Mouse (Mus musculus) gastrocnemius, adult 18-20 months (tissue): ENCODE results near the gene Ppp1r17. TPM values are rescaled to one million over a fixed set of nuclear protein-coding genes. Genes with fewer than 3 reads are reported as not detected.

Experiments
- DNase-seq: peaks from one replicate; pipeline ENCODE4 v3.0.0; 2021; ENCODE audit warnings: low spot score
- long read RNA-seq, 2 experiments: library from polyadenylated mRNA; stranded (forward); transcript quantifications; one replicate each; pipeline ENCODE4 v2.0.0; 2021
- total RNA-seq, 2 experiments: library from RNA; stranded (reverse); gene quantifications; 2 replicates each; pipeline ENCODE4 v1.2.3; 2021

The Ppp1r17 gene
- not detected for total RNA-seq
- long read RNA-seq, experiment 1, result 0 reads
- long read RNA-seq, experiment 2, result 0 reads

DNA sequence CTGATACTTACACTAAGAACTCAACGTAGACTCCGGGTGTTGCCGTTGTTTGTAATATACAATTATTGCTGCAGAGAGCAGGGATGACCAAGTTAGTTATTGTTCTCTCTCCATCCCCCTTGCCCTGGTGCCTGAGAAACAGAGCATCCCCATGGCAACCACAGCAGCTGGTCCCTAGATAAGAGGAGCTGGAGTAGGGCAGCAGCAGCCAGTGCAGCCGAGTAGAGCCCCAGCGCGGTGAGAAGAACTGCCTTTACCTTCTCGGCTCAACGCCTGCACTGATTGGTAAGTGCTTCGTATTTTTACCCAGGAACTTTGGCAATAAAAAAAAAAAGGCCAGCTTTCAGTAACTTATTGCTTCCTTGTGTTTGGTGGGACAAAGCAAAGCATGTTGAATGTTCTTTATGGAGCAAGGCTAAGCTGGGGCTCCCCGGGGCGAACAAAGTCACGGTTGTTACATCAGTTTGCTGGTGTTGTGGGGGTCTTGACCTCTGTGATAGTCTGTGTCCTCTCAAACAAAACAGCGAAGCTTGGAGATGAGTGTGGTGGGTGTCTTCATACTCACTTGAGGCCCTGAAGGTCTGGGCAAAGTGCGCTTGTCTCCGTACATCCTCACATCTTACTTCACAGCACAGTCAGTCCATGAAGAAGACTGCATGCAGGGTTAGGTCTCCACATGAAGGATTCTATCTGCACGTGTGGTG lies at the start of gene Ppp1r17:
Ppp1r17 (plus strand) TSS at position 207 of the 704 bp plus-strand sequence.
- no peak for DNase-seq

GRCm38 (mm10) chr6:55972998-55973397 lies 44.3 kb upstream of the Ppp1r17 start:
- DNase-seq, result peak; percentile 3

DNA sequence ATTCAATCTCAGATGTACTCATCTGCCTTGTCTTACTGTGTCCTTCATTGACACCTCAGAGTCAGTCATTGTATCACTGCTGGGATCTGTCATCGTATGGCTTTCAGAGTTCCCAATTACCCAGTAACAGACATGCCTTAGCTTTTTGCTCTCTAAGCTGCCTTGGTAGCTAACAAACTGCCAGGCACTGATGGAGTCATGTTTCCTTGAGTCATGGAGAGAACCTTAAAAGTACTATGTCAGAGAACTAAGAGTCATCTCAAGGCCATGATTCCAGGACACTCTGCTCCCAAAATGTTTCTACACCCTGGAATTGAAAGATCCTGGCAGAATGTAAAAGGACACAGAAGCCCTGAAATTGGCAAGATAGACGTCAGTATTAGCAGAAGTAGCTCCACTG lies 37.5 kb upstream of the Ppp1r17 start:
- DNase-seq, result no peak

DNA sequence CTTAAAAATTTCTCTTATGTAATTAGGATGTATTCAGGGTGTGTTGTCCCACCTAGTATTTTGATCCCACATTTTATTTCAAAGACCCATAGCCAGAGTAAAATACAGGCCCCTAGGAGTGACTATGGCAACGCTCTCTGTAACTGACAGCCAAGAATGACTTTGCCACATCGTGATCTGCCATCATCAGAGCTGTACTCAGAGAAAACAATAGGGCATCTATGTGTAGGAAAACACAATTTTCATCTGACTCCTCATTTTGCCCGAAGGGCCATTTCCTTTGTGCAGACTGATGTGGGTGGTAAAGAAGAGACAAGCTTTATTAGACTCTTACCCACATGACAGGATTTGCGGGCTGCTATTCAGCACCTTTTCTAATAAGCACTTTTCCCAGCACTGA lies 8.6 kb upstream of the Ppp1r17 start:
- DNase-seq, result no peak

- no peak for DNase-seq
Measured at GRCm38 (mm10) chr6:56012384-56012783, 4.9 kb upstream of the Ppp1r17 start.

DNA sequence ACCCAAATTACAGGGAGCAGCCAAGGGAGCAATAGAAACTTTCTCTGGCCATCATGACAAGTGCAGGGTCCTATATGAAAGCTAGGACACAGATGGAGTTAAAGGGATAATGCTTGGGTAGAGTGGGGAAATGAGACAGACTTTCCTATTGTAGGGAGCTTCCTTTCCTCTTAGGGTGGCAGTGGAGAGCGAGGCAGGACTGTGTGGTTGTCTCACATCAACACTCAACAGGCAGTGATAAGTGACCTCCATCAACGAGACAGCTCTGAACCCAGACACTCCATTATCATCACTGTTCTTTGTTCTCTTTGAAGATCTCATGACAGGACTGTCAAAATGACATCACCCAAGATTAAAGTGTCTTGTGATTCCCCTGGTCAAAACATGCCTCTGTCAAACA lies 2.3 kb downstream of the Ppp1r17 start:
- no peak for DNase-seq

- no peak for DNase-seq
Measured at GRCm38 (mm10) chr6:56025533-56025932, 8.2 kb downstream of the Ppp1r17 start.

GRCm38 (mm10) chr6:56027318-56027717 lies 10.0 kb downstream of the Ppp1r17 start:
- no peak for DNase-seq

DNA sequence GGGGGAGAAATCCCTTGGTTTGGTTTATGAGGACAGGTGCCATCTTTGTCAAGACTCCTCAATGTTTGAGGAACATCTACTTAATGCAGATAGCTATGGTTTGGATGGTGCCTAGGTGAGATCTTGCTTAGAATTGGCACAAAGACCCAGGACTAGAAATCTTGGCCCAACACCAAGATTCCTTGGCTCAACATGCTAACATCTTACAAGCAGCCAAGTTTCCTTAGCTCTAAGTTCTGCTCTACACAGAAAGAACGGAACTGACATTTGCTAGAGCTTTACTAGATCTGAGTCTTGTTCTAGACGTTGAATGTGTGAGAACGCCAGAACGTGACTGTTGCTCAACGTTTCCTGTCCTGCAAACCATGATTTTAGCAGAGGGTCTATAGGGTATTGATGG lies 10.7 kb downstream of the Ppp1r17 start:
- DNase-seq, result no peak

- DNase-seq, result no peak
Measured at GRCm38 (mm10) chr6:56029986-56030385, 12.7 kb downstream of the Ppp1r17 start.

GRCm38 (mm10) chr6:56032231-56032630 lies 14.9 kb downstream of the Ppp1r17 start:
- DNase-seq, result no peak

DNA sequence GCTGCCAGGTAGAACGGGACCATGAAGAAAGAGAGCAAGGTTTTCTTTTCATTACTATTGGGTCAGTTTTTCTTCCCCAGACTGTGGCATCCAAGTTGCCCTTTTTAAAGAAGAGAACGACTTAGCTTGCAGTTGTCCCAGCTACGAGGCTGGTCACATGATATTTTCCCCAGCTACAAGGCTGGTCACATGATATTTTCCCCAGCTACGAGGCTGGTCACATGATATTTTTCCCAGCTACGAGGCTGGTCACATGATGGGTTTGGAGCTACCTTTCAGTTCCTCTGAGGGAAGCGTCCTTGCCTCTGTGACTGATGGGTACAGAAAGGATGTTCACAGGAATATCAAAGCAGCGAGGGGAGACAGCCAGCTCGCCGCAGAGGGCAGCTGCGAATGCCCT lies 17.8 kb downstream of the Ppp1r17 start:
- no peak for DNase-seq

DNA sequence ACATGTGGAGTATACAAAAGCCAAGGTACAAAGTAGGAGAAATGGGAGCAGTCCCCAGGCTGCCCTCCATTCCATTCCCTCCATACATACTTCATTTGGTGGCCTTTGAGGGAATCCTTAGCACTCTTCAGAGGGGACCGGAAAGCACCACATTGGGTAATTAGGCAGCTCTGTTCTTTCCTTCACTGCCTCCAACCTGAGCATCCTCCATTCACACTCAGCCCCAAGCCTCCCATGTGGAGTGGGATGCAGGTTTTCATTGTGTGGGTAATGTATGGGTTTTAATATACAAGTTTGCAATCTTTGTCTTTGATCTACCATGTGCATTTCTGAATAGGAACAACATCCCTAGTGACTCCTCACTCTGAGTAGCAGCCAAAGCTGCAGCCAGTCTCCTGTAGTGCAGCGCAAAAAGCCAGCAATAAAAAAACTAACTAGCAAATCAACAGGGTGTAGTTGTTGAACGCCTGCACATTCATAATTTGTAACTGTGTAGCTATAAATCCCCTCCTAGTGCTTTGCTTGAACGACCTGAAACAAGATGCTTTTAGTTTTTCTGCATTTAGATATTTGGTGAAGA lies 22.3 kb downstream of the Ppp1r17 start:
- DNase-seq, result no peak

GRCm38 (mm10) chr6:56044270-56044669 lies 27.0 kb downstream of the Ppp1r17 start:
- no peak for DNase-seq

DNA sequence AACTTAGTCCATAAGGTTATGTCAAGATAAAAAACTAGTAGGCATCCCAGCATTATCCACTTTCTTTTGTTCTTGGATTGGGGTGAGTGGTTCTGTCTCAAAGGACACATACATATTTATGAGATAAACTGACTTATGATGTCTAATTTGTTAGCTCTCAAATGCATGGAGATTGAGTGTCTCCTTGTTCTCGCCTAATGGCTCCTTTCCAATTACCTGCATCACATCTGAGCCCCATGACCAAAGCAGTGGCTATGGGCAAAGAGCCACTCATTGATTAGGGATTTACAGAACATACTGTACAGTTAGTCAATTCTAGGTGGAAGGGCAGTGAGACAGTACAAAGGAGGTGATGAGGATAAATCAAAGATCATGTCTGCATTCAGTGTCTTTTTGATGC lies 27.4 kb downstream of the Ppp1r17 start:
- no peak for DNase-seq

DNA sequence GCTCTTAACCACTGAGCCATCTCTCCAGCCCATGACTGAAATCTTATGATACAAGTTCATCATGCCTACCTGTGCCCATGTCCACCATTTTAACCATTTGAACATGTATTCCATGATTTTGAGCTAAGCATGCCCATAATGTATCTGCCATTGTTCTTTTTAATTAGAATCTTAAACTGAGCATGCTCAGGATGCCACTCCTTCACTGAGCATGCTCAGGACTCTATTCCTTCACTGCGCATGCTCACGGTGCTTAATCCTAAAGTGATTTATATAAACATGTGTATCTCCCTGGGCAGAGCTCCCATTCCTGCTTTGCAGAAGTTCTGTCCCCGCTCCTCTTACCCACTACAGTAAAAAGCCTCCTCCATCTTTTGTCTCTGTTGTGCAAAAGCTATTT lies 31.3 kb downstream of the Ppp1r17 start:
- no peak for DNase-seq

- DNase-seq, result peak; percentile 13
Measured at GRCm38 (mm10) chr6:56049104-56049503, 31.8 kb downstream of the Ppp1r17 start.

GRCm38 (mm10) chr6:56063736-56064135 lies 46.4 kb downstream of the Ppp1r17 start:
- DNase-seq, result no peak

GRCm38 (mm10) chr6:56066632-56067282 lies 49.5 kb downstream of the Ppp1r17 start:
- DNase-seq, result peak; percentile 47

GRCm38 (mm10) chr6:56068516-56068915 lies 51.2 kb downstream of the Ppp1r17 start:
- DNase-seq, result no peak

DNA sequence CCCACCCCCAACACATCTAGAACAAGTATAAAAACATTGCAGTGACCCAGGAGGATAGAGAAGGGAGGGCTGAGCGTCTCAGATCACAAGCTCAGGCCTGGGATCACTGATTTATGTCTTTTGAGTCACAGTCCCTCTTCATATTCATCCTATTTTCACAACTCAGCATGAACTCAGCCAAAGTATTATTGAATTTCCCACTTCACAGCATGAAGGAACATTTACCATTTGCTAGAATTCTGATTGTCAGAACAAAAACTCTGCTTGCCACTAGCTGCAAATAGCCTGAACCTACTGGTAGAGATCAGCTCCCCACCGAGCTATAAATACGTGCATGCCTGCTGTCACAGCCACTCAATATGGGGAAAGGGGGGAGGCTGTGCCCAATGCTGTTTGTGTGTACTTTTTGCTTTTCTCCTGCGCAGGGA lies 59.1 kb downstream of the Ppp1r17 start:
- peak; percentile 49 for DNase-seq
